In genomic region chr4:101256526-101257210, GRCm38 (mm10) we compare ENCODE assay signal across 23 mouse cellular contexts. TPM values are rescaled to one million over a fixed set of nuclear protein-coding genes. Genes with fewer than 3 reads are reported as not detected.
DNase-seq lines count a peak whose midpoint lies in the region; ATAC-seq and TF ChIP-seq lines count a peak whose summit lies in the region.
"Had no signal": no experiment of that assay in that cellular context is flagged by ENCODE, and none has a peak within 500 bp of the region (broad histone marks: within the 10 kb centered on the region; RNA-seq: fewer than 3 reads in every experiment).

No protein-coding gene starts in this region.

- intact Hi-C loops in heart, postnatal 36 days (cut with DNase I) = no loop called here

- no peaks in the 10 kb centered on the region for H3K9me3 ChIP-seq in heart, postnatal 0 days (replicated peaks; ENCODE audit: control insufficient read depth, low read length)
- H3K9me3 ChIP-seq in stomach, embryonic 15.5 days = no peaks in the 10 kb centered on the region
- H3K9me3 ChIP-seq in stomach, postnatal 0 days (ENCODE audit: control insufficient read depth, low read length) = no peaks in the 10 kb centered on the region
- no peaks in the 10 kb centered on the region for H3K9me3 ChIP-seq in forebrain, embryonic 13.5 days (replicated peaks)
- H3K9me3 ChIP-seq: embryonic facial prominence, embryonic 13.5 days; forebrain, embryonic 10.5 days; kidney, embryonic 15.5 days; limb, embryonic 12.5 days; midbrain, embryonic 13.5 days had no signal

- H3K27me3 ChIP-seq in heart, postnatal 0 days (ENCODE audit: control insufficient read depth, insufficient read depth, low read length) = no peaks in the 10 kb centered on the region
- no peaks in the 10 kb centered on the region for H3K27me3 ChIP-seq in stomach, embryonic 15.5 days (replicated peaks)
- no peaks in the 10 kb centered on the region for H3K27me3 ChIP-seq in stomach, postnatal 0 days (ENCODE audit: control insufficient read depth, insufficient read depth, low read length)
- H3K27me3 ChIP-seq in forebrain, embryonic 13.5 days = no peaks in the 10 kb centered on the region
- H3K27me3 ChIP-seq: embryonic facial prominence, embryonic 13.5 days; kidney, embryonic 15.5 days; limb, embryonic 12.5 days; midbrain, embryonic 13.5 days had no signal

- DNase-seq in heart, adult 11 months = peak; percentile 55
- DNase-seq in heart, postnatal 36 days = no peak
- DNase-seq in heart, postnatal 0 days (ENCODE audit: low spot score) = no peak
- no peak for DNase-seq in heart, adult 8-10 months (ENCODE audit: low spot score)
- DNase-seq in stomach, postnatal 0 days (ENCODE audit: low spot score) = no peak
- DNase-seq: adrenal gland, postnatal 25 days; cerebellum, adult 18-20 months; cerebellum, postnatal 10 days; kidney, adult 18-20 months; kidney, postnatal 25 days; lung, adult 2 months; lung, postnatal 10 days had no signal

- H3K4me3 ChIP-seq in heart, postnatal 0 days (ENCODE audit: low read depth, low read length) = no peak overlapping the region
- no peak overlapping the region for H3K4me3 ChIP-seq in stomach, embryonic 15.5 days (replicated peaks)
- no peak overlapping the region for H3K4me3 ChIP-seq in stomach, postnatal 0 days (ENCODE audit: low read depth, low read length)
- H3K4me3 ChIP-seq in forebrain, embryonic 13.5 days = no peak overlapping the region
- H3K4me3 ChIP-seq: embryonic facial prominence, embryonic 13.5 days; forebrain, embryonic 10.5 days; kidney, embryonic 15.5 days; limb, embryonic 12.5 days; midbrain, embryonic 13.5 days had no signal

- no peak for ATAC-seq in heart, postnatal 0 days (ENCODE audit: insufficient read depth, low read depth)
- no peak for ATAC-seq in stomach, embryonic 15.5 days (ENCODE audit: insufficient read depth, low FRiP score, low read depth)
- no peak for ATAC-seq in stomach, postnatal 0 days (ENCODE audit: low FRiP score, low TSS enrichment)
- ATAC-seq in forebrain, embryonic 13.5 days = no peak
- ATAC-seq: forebrain, embryonic 16.5 days; hindbrain, embryonic 16.5 days; midbrain, embryonic 13.5 days had no signal

- no peak overlapping the region for H3K4me2 ChIP-seq in heart, postnatal 0 days (ENCODE audit: low read depth, low read length)
- H3K4me2 ChIP-seq in stomach, embryonic 15.5 days = no peak overlapping the region
- no peak overlapping the region for H3K4me2 ChIP-seq in stomach, postnatal 0 days (replicated peaks; ENCODE audit: low read depth)
- no peak overlapping the region for H3K4me2 ChIP-seq in forebrain, embryonic 13.5 days
- H3K4me2 ChIP-seq: embryonic facial prominence, embryonic 13.5 days; kidney, embryonic 15.5 days; limb, embryonic 12.5 days; liver, embryonic 11.5 days; midbrain, embryonic 13.5 days had no signal

- 0 out of 2 replicates have a peak overlapping the region, but pooled peaks have one; percentile 8 for H3K27ac ChIP-seq in heart, postnatal 0 days (ENCODE audit: low read depth)
- H3K27ac ChIP-seq in stomach, embryonic 15.5 days = peak overlapping the region; percentile 16; the same call in 1 of the 2 replicates
- no peak overlapping the region for H3K27ac ChIP-seq in stomach, postnatal 0 days (replicated peaks)
- H3K27ac ChIP-seq in forebrain, embryonic 13.5 days = no peak overlapping the region
- H3K27ac ChIP-seq: embryonic facial prominence, embryonic 13.5 days; forebrain, embryonic 10.5 days; kidney, embryonic 15.5 days; limb, embryonic 12.5 days; macrophage; midbrain, embryonic 13.5 days had no signal

- TF ChIP-seq EP300 in heart, postnatal 0 days (IDR thresholded peaks at IDR 0.05; ENCODE audit: low read depth) = no peak
- no peak for TF ChIP-seq EP300 in stomach, postnatal 0 days (optimal IDR thresholded peaks at IDR 0.05)

- H3K36me3 ChIP-seq in heart, postnatal 0 days (replicated peaks; ENCODE audit: control insufficient read depth, insufficient read depth, low read length) = no peaks in the 10 kb centered on the region
- no peaks in the 10 kb centered on the region for H3K36me3 ChIP-seq in stomach, embryonic 15.5 days
- H3K36me3 ChIP-seq in stomach, postnatal 0 days (ENCODE audit: control insufficient read depth, insufficient read depth, low read length) = no peaks in the 10 kb centered on the region
- no peaks in the 10 kb centered on the region for H3K36me3 ChIP-seq in forebrain, embryonic 13.5 days (ENCODE audit: poor library complexity, severe bottlenecking)
- H3K36me3 ChIP-seq: embryonic facial prominence, embryonic 13.5 days; forebrain, embryonic 10.5 days; kidney, embryonic 15.5 days; limb, embryonic 12.5 days; midbrain, embryonic 13.5 days had no signal

- no peak overlapping the region for H3K9ac ChIP-seq in heart, postnatal 0 days (replicated peaks; ENCODE audit: low read depth, low read length)
- H3K9ac ChIP-seq in stomach, embryonic 15.5 days = no peak overlapping the region
- no peak overlapping the region for H3K9ac ChIP-seq in stomach, postnatal 0 days (ENCODE audit: low read length)
- H3K9ac ChIP-seq in forebrain, embryonic 13.5 days = no peak overlapping the region
- H3K9ac ChIP-seq: embryonic facial prominence, embryonic 13.5 days; kidney, embryonic 15.5 days; limb, embryonic 12.5 days; midbrain, embryonic 13.5 days had no signal

- TF ChIP-seq CTCF in heart, postnatal 0 days (IDR thresholded peaks at IDR 0.05; ENCODE audit: low read depth) = no peak
- TF ChIP-seq CTCF in stomach, postnatal 0 days (IDR thresholded peaks at IDR 0.05; ENCODE audit: low read depth) = no peak

- peaks cover 47% of the 10 kb centered on the region for H3K4me1 ChIP-seq in heart, postnatal 0 days (ENCODE audit: control insufficient read depth, insufficient read depth)
- H3K4me1 ChIP-seq in stomach, embryonic 15.5 days = peaks cover 22% of the 10 kb centered on the region; the same call in 1 of the 2 replicates
- 0 out of 2 replicates have a peak, but pooled peaks cover 5% of the 10 kb centered on the region for H3K4me1 ChIP-seq in stomach, postnatal 0 days (replicated peaks; ENCODE audit: control insufficient read depth, insufficient read depth)
- no peaks in the 10 kb centered on the region for H3K4me1 ChIP-seq in forebrain, embryonic 13.5 days
- H3K4me1 ChIP-seq: forebrain, embryonic 10.5 days; midbrain, embryonic 13.5 days had no signal

- 56% methylated on average over 3 of the region's 3 CpGs for WGBS in heart, postnatal 0 days
- 65% methylated on average over 3 of the region's 3 CpGs for WGBS in stomach, embryonic 15.5 days
- 51% methylated on average over 3 of the region's 3 CpGs for WGBS in stomach, postnatal 0 days
- 80% methylated on average over 3 of the region's 3 CpGs for WGBS in forebrain, embryonic 13.5 days

RNA-seq across cellular contexts. Expression of gene Jak1, which starts 8.4 kb away (rescaled TPM):
- 10 to 100 TPM; 86.8 to 93.7 TPM for total RNA-seq in heart, postnatal 36 days (2021)
- 37.4 and 44.2 TPM in 2 replicates for total RNA-seq in heart, postnatal 0 days (2014; rRNA removed; ENCODE audit: low replicate concordance)
- polyA plus RNA-seq in heart, postnatal 0 days (2015; fragmentation: Nextera tagmentation; extraction: Ambion mirVana) = 55.1 and 63.4 TPM in 2 replicates
- total RNA-seq in heart, adult 8-10 months (2022) = 100 to 1,000 TPM in 1 of 4 experiments, 10 to 100 TPM in 3; 80.9 to 106 (median 90.0) TPM
- 84.5 and 91.5 TPM in 2 replicates for polyA plus RNA-seq in stomach, embryonic 15.5 days (2015; fragmentation: Nextera tagmentation; extraction: Ambion mirVana)
- polyA plus RNA-seq in stomach, postnatal 0 days (2015; fragmentation: Nextera tagmentation; extraction: Ambion mirVana) = 34.1 and 34.3 TPM in 2 replicates
- polyA plus RNA-seq in forebrain, embryonic 13.5 days (2015; fragmentation: Nextera tagmentation; extraction: Ambion mirVana) = 33.5 and 37.5 TPM in 2 replicates

Comparison
In these comparisons a context has a peak if more than half of its experiments do, and no peak if none do; other contexts are left out.
1. H3K27ac ChIP-seq: peak in heart, postnatal 0 days (single experiment) and stomach, embryonic 15.5 days (single experiment); none in stomach, postnatal 0 days (single experiment) and forebrain, embryonic 13.5 days (single experiment).